Mouse (Mus musculus): ENCODE measurements around the gene Creb5. TPM values are rescaled to one million over a fixed set of nuclear protein-coding genes. Genes with fewer than 3 reads are reported as not detected.

The Creb5 gene
- total RNA-seq (2021), result 10 to 100 TPM; 49.5 to 51.6 TPM

DNA sequence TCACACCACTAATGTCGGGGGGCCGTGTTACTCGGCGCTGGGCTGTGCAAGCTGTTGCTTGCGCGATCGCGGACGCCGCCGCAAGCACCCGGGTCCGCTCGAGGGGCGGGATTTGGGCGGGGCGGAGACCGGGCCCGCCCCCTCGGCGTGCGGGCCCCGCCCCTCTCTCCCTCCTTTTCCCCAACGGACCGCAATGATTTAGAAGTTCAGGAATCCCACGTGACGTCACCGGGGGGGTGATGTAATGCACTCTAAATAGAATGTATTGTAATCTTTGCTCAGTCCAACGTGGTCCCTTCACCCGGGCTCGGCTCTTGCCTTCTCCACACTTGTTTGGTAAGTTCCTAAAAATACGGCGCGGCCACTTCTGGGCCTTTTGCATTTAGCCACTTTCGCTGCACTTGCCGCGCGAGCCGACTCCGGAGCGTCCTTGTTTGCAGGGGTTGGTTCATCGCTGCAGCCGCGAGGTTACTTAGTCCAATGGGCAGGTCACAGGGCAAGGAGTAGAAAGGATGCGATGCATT is at the start of gene Creb5:
Creb5 (plus strand) TSS at position 233 of the 524 bp plus-strand sequence.
- peak; percentile 98 for DNase-seq

- DNase-seq, result no peak
These were observed 27.2 kb upstream of the Creb5 start for GRCm38 (mm10) chr6:53259841-53260240.

GRCm38 (mm10) chr6:53262401-53262800 is 24.7 kb upstream of the Creb5 start:
- DNase-seq, result no peak

DNA sequence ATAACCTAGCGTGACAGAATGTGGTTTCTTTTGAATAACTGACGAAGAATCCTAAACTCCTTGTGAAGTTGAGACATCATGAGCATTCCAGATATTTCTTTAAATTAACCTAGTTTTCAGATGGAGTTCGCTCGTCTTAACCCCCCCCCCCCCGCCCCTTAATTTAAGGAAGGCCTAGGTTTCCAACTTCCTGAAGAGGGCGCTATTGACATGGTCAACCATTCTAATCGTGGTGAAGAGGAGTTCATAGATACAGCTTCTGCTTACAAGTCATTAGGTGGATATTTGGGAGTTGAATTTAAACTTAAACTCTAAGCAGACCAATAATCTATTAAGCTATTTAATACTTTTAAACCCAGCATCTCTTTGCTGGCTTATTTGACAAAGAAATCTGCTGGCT is 20.0 kb upstream of the Creb5 start:
- peak; percentile 36 for DNase-seq

- DNase-seq, result no peak
These were observed 19.2 kb upstream of the Creb5 start for GRCm38 (mm10) chr6:53267732-53268505.

- DNase-seq, result no peak
These were observed 15.9 kb upstream of the Creb5 start for GRCm38 (mm10) chr6:53271216-53271615.

- no peak for DNase-seq
These were observed 15.4 kb upstream of the Creb5 start for GRCm38 (mm10) chr6:53271636-53272035.

GRCm38 (mm10) chr6:53286389-53287037 is 557 bp upstream of the Creb5 start:
- peak; percentile 73 for DNase-seq

DNA sequence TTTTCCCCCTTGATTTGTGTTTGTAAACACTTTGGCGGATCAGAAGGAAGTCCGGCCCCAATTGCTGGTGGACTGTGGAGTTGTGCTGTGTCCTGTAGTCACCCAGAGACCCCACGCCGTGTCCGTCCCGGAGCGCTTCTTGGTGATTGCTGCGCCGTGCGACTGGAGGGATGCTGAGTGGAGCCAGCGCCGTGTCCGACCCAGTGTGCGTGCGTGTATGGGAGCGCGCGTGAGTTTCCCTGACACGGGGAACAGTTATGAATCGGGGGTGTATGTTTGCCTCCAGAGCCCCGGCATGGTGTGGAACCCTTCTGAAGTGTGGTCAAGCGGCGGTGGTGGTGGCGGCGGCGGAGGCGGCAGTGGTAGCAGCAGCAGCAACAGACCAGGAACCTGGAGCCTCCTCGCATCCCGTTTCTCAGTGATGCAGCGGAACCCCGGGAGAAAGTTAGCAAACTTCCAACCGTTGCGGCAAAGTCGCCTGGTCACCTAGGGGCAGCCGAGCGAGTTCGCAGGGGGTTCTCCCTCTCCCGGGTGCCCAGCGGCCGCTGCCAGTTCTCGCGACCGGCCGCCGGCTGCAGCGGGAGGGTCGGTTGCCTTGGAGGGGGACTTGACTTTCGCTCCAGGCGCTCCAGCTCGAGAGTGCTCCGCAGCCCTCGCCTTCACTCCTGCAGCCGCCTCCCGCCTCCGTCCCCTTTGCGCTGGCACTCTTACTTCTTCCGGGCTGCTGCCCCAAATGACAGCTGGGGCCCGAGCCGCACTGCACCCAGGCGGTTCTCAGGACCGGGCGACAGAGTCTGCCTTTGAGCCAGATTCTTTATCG is 702 bp downstream of the Creb5 start:
- DNase-seq, result peak; percentile 65

GRCm38 (mm10) chr6:53288584-53289558 is 1.8 kb downstream of the Creb5 start:
- peak; percentile 48 for DNase-seq

DNA sequence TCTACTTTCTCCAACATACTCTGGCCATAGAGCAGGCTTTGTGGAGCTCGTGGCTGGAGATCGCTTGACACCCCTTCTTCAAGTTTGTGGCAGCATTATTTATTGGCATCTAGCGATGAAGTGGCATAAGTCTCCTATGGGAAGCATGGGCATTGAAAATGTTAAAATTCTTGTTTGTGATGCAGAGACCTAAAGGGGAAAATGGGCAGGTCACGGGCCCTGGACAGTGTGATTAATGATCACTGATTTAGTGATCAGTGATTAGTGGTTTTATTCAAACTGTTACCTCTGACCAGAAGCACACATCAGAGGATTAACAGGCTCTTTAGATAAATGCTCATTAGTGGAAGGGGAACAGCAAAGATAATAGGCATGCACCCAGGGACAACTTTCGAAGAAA is 2.6 kb downstream of the Creb5 start:
- no peak for DNase-seq

- peak; percentile 49 for DNase-seq
These were observed 3.3 kb downstream of the Creb5 start for GRCm38 (mm10) chr6:53290215-53290990.

DNA sequence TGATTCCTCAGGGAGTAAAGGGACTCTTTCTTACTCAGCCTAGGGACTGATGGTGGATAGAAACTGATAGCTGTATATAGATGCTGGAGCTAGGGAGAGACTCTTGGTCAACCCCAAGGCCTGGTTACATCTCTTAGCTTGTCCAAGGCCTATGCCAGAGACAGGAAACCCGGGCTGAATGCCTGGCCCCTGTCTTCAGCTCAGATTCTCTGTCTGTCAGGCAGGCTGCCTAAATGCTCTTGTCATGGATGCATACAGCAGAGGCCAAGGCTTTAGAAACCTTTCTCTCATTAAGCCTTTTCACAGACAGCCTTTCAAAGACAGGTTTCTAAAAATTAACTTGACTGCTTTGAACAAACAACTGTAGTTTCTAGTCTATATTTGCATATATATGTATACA is 5.9 kb downstream of the Creb5 start:
- DNase-seq, result no peak

GRCm38 (mm10) chr6:53297851-53298250 is 10.8 kb downstream of the Creb5 start:
- DNase-seq, result no peak

DNA sequence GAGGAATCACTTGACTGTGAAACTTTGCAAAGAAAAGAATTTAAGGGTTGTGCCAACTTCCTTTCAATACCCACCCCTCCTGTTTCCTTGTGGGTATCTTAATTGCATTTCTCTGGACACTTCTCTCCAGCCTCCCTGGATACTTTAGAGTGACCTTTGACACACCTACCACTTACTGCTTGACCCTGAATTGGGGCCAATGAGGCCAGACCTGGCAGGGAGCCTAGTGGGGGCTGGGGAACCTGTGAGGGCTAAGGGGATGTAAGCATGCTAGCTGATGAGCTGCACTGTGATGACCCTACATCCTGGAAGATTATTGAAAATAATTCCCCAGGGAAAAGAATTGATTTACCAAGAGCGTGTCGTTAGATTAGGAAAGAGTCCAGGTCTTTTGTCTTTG is 17.1 kb downstream of the Creb5 start:
- peak; percentile 29 for DNase-seq

GRCm38 (mm10) chr6:53306156-53306555 is 19.1 kb downstream of the Creb5 start:
- no peak for DNase-seq

- no peak for DNase-seq
These were observed 19.6 kb downstream of the Creb5 start for GRCm38 (mm10) chr6:53306710-53307109.

DNA sequence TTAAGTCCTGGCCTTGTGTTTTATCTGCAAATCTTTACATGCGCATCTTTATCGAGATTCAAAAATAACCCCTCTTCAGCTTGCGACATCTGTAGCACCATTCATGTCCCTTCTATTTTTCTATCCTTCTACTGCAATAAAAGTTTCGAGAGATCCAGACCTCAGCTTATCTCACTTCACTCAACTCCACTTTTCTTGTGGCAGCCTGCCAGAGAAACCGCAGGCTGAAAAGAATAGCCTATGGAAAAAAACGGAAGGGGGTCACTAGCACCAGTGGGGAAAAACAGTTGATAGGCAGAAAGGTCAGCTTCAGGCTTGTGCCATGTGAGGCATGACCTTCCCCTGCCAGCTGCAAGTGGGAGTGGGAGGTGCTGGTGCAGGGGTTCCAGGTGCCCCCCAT is 21.6 kb downstream of the Creb5 start:
- DNase-seq, result peak; percentile 44

DNA sequence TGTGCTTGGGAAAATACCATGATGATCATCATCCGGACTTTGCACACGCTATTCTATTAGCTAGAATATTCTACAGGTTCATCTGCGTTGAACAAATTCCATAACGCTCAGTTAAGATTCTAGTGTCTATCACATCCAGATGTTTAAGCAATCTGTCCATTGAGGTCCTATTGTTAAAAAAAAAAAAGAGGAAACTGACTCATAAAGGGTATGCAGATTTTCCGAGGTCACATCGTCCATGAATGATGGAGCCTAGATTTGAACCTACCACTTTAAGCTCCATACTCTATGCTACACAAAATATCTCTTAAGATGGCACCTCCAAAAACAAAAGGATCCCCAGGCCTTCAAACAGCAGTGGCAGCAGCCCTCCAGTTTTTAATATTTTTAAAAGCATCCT is 26.5 kb downstream of the Creb5 start:
- DNase-seq, result no peak

DNA sequence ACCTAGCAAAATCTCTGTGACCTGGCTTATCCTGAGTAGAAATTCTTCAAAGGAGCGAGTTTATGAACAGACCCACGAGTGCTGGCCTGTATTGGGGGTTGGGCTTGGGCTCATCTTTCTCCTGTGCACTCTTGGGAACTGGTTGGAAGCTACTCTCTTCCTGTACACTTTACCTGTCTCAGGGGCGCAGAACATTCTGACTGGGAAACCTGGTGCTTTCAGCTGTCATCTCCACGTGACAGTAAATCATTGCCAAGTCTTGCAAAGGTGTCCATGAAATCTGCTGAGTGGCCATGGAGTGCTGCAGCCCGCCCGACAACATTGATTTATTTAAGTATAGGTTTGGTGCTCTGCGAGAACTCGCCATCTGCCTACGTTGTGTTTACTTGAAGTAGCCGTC is 27.1 kb downstream of the Creb5 start:
- no peak for DNase-seq

All from heart, postnatal 4 days (tissue).